Mouse (Mus musculus): ENCODE data around the gene Nipa1. TPM values are rescaled to one million over a fixed set of nuclear protein-coding genes. Genes with fewer than 3 reads are reported as not detected.

Gene Nipa1
- polyA plus RNA-seq, 1 experiment from 2014 or later, result 10.7 TPM

DNA sequence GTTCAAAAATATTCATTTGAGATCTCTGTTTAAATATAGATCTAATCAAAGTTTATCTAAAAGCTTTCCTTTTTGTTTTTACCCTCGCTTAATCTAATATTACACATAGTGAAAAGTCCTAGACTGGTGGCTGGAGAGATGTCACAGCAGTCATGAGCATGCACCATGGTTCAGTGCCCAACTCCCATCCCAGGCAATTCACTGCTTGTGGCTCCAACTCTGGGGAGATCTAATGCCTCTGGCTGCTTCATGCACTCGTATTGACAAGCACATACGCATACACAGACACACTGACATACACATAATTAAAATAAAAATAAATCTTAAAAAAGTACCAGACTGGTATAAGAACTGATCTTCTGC lies 24.5 kb upstream of the Nipa1 start:
- 63% methylated on average over 3 of the region's 3 CpGs for WGBS (ENCODE audit: insufficient replicate concordance)
- Histone ChIP-seq H3K4me1 (ENCODE audit: control insufficient read depth, low read depth, low read length) (peaks cover 31% of the 10 kb centered on the region), H3K4me3 (ENCODE audit: low read depth, low read length) (no peak overlapping the region), H3K27ac (ENCODE audit: low read length) (peak overlapping the region; percentile 65), H3K9me3 (replicated peaks; ENCODE audit: control insufficient read depth, low read length) (no peaks in the 10 kb centered on the region), H3K9ac (ENCODE audit: low read depth, low read length) (no peak overlapping the region), H3K4me2 (ENCODE audit: low read depth, low read length) (no peak overlapping the region), H3K27me3 (ENCODE audit: control insufficient read depth, insufficient read depth, low read depth, low read length) (no peaks in the 10 kb centered on the region), H3K36me3 (ENCODE audit: control insufficient read depth, insufficient read depth) (no peaks in the 10 kb centered on the region)
- peak; percentile 50; the same call in 1 of the 2 replicates for ATAC-seq (ENCODE audit: low read depth)

DNA sequence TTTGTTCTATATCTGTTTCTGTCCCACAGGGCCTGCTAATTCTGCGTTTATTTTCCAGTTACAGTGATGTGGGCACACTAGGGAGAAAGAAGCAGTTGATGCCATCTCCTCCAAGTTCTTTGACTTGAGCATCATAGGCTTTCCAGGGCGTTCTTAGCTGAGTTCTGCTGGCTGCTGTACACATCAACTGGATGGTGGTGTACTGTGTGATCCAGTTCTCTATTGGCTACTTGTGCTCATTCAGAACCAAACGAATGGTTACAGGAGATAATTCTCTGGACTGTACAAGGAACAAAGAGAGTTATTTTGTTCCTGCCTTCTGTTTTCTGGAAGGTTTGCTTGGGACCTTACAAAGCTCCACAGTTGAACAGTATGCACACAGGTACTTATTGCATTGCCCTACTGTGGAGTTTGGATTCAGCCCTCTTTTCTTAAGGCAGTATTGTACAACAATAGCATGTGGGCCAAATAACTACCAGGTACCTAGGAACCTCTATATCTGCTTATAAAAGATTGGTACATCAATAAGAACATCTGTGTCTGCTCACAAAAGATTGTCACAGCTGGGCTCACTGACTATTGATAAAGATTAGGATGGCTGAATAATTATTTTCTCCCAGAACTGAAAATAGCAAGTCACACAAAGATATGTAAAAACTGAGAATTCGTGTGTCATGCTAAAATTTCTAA lies 24.0 kb upstream of the Nipa1 start:
- peaks cover 25% of the 10 kb centered on the region for H3K4me1 ChIP-seq (ENCODE audit: control insufficient read depth, low read depth, low read length)
- peak overlapping the region; percentile 57 for H3K27ac ChIP-seq (ENCODE audit: low read length)
- no peak overlapping the region for H3K9ac ChIP-seq (ENCODE audit: low read depth, low read length)
- 40% methylated on average over 4 of the region's 4 CpGs for whole genome bisulfite sequencing (ENCODE audit: insufficient replicate concordance)
- no peaks in the 10 kb centered on the region for H3K36me3 ChIP-seq (ENCODE audit: control insufficient read depth, insufficient read depth)
- no peaks in the 10 kb centered on the region for H3K27me3 ChIP-seq (ENCODE audit: control insufficient read depth, insufficient read depth, low read depth, low read length)
- no peaks in the 10 kb centered on the region for H3K9me3 ChIP-seq (replicated peaks; ENCODE audit: control insufficient read depth, low read length)
- ATAC-seq (ENCODE audit: low read depth), result peak; percentile 83
- no peak overlapping the region for H3K4me2 ChIP-seq (ENCODE audit: low read depth, low read length)
- no peak overlapping the region for H3K4me3 ChIP-seq (ENCODE audit: low read depth, low read length)

DNA sequence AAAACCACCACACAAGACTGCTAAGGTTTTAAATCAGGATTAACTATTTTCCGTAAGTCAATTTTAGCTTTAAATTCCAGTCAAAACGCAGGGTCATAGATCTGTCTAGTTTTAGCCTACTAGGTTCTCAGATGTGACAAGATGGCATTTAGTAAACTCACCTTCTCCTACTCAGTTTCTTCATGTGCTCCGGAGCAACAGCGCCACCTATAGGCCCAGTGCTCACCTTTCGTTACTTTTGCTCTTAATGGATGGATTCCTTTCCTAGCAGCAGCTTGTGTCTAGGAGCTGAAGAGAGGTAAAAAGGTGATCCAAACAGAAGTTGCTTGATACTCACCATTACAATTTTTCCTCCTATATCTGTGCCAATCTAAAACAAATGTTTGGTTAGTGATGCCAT lies 22.6 kb upstream of the Nipa1 start:
- Histone ChIP-seq H3K9me3 (replicated peaks; ENCODE audit: control insufficient read depth, low read length) (no peaks in the 10 kb centered on the region), H3K27ac (ENCODE audit: low read length) (peak overlapping the region; percentile 33; the same call in 1 of the 2 replicates)
- WGBS (ENCODE audit: insufficient replicate concordance), result 11% methylated on average over 5 of the region's 5 CpGs

DNA sequence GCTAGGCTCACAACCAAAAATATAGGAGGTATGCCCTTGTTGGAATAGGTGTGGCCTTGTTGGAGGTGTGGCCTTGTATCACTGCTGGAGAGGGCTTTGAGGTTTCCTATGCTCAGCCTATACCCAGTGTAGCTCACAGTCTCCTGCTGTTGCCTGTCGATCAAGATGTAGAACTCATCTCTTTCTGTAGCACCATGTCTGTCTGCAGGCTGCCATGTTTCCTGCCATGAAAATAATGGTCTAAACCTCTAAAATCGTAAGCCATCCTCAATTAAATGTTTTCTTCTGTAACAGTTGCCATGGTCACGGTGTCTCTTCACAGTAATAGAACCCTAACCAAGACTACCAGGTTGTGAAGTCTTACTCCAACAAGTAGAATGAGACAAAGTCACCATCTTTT lies 3.8 kb upstream of the Nipa1 start:
- H3K4me2 ChIP-seq (ENCODE audit: low read depth, low read length), result no peak overlapping the region
- no peak overlapping the region for H3K4me3 ChIP-seq (ENCODE audit: low read depth, low read length)
- H3K27ac ChIP-seq (ENCODE audit: low read length), result no peak overlapping the region
- H3K4me1 ChIP-seq (ENCODE audit: control insufficient read depth, low read depth, low read length), result peaks cover 8% of the 10 kb centered on the region
- 69% methylated on average over 3 of the region's 3 CpGs for WGBS (ENCODE audit: insufficient replicate concordance)
- H3K9me3 ChIP-seq (replicated peaks; ENCODE audit: control insufficient read depth, low read length), result no peaks in the 10 kb centered on the region
- H3K9ac ChIP-seq (ENCODE audit: low read depth, low read length), result no peak overlapping the region
- H3K27me3 ChIP-seq (ENCODE audit: control insufficient read depth, insufficient read depth, low read depth, low read length), result no peaks in the 10 kb centered on the region
- no peaks in the 10 kb centered on the region for H3K36me3 ChIP-seq (ENCODE audit: control insufficient read depth, insufficient read depth)
- no peak for ATAC-seq (ENCODE audit: low read depth)

More for the DNA sequence above, 22.6 kb upstream of the Nipa1 start:
- no peaks in the 10 kb centered on the region for H3K27me3 ChIP-seq (ENCODE audit: control insufficient read depth, insufficient read depth, low read depth, low read length)
- H3K9ac ChIP-seq (ENCODE audit: low read depth, low read length), result no peak overlapping the region
- H3K4me1 ChIP-seq (ENCODE audit: control insufficient read depth, low read depth, low read length), result peaks cover 20% of the 10 kb centered on the region
- no peak overlapping the region for H3K4me3 ChIP-seq (ENCODE audit: low read depth, low read length)
- peak; percentile 71 for ATAC-seq (ENCODE audit: low read depth)
- H3K36me3 ChIP-seq (ENCODE audit: control insufficient read depth, insufficient read depth), result no peaks in the 10 kb centered on the region
- no peak overlapping the region for H3K4me2 ChIP-seq (ENCODE audit: low read depth, low read length)

DNA sequence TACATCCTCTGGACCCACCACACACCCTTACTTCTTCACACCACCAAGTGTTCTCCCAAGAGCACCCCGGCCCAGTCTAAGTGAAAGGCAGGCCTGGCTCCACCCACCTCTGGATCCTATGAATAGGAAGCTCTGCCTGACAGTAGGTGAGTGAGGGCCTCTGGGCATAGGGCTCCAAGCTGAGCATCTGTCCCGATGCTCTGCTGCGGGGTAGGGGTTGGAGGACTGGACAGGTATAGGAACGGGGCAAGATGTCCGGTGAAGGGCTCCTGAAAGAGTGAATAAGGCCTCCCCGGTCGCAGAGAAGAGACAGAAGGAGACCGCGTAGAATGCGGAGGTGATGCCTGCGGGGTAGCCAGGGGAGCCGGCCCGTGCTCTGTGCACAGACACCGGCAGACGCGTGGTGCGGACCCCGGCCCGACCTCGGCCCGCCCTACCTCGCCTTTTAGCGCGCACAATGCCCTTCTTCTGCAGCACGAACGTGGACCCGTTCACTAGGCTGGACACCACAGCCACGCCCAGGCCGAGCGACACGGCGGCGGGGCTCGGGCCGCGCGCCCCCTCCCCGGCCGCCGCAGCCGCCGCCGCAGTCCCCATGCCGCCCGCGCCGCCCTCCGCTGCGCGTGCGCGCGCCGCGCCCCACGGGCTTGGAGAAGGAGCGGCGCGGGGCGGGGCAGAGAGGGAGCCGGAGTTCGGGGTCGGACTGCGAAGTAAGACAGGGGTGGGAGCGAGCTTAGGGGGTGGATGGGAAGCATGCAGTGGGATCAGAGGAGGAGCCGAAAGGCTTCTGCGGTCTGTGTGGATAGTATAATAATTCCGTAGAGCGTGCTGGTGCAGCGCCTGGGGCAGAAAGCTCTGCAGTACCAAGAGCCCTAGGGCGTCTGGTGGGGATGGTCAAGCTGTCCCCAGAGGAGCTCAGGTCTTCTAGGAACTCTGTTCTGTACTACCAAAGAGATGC lies 503 bp downstream of the Nipa1 start:
- Histone ChIP-seq H3K4me2 (ENCODE audit: low read depth, low read length) (peak overlapping the region; percentile 86), H3K9ac (ENCODE audit: low read depth, low read length) (peak overlapping the region; percentile 97), H3K27ac (ENCODE audit: low read length) (peak overlapping the region; percentile 96), H3K27me3 (ENCODE audit: control insufficient read depth, insufficient read depth, low read depth, low read length) (no peaks in the 10 kb centered on the region), H3K4me3 (ENCODE audit: low read depth, low read length) (peak overlapping the region; percentile 90), H3K9me3 (replicated peaks; ENCODE audit: control insufficient read depth, low read length) (no peaks in the 10 kb centered on the region), H3K36me3 (ENCODE audit: control insufficient read depth, insufficient read depth) (no peaks in the 10 kb centered on the region), H3K4me1 (ENCODE audit: control insufficient read depth, low read depth, low read length) (peaks cover 29% of the 10 kb centered on the region)
- ATAC-seq (ENCODE audit: low read depth), result peak; percentile 69
- WGBS (ENCODE audit: insufficient replicate concordance), result under 1% methylated on average over 63 of the region's 71 CpGs

DNA sequence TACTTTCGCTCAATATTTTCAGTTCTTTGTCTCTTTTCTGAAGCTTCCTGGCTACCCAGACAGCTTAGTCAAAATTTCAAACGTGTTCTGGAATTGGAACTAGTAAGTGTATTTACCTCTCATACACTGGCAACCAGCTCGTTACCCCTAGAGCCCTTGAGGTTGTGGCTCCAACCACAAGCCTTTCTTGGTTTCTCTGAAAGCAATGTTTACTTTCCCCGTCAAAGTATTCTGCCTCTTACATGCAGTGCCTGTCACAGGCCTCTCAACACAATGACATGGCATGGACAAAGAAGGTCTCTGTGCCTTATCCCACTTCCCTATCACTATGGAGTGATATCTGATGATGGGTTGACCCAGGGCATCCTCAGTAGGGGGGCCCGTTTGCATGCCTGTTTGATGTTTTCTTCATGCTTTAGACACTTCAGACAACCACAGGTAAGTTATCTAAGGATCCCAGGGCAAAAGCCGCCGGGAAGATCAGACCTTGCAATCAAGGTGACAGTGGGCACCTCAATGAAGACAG lies 1.2 kb downstream of the Nipa1 start:
- no peaks in the 10 kb centered on the region for H3K9me3 ChIP-seq (replicated peaks; ENCODE audit: control insufficient read depth, low read length)
- H3K9ac ChIP-seq (ENCODE audit: low read depth, low read length), result peak overlapping the region; percentile 97
- ATAC-seq (ENCODE audit: low read depth), result peak; percentile 3; the same call in 1 of the 2 replicates
- H3K36me3 ChIP-seq (ENCODE audit: control insufficient read depth, insufficient read depth), result no peaks in the 10 kb centered on the region
- peak overlapping the region; percentile 96 for H3K27ac ChIP-seq (ENCODE audit: low read length)
- no peaks in the 10 kb centered on the region for H3K27me3 ChIP-seq (ENCODE audit: control insufficient read depth, insufficient read depth, low read depth, low read length)
- H3K4me3 ChIP-seq (ENCODE audit: low read depth, low read length), result peak overlapping the region; percentile 90
- H3K4me1 ChIP-seq (ENCODE audit: control insufficient read depth, low read depth, low read length), result peaks cover 30% of the 10 kb centered on the region
- H3K4me2 ChIP-seq (ENCODE audit: low read depth, low read length), result peak overlapping the region; percentile 86
- 19% methylated on average over 7 of the region's 7 CpGs for WGBS (ENCODE audit: insufficient replicate concordance)

DNA sequence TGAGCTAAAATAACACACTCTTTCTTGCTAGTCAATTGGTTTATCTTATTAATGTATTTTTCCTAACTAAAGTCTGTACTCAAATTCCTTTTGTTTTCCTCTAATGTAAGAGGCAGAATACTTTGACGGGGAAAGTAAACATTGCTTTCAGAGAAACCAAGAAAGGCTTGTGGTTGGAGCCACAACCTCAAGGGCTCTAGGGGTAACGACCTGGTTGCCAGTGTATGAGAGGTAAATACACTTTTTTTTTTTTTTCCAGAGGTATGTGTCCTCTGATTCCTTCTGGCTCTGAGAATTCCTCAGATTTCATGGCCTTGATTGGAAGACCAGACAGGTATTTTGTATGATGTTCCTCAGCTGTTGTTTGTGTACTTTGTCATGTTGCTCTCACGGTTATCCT lies 2.0 kb downstream of the Nipa1 start:
- Histone ChIP-seq H3K27ac (ENCODE audit: low read length) (peak overlapping the region; percentile 96), H3K27me3 (ENCODE audit: control insufficient read depth, insufficient read depth, low read depth, low read length) (no peaks in the 10 kb centered on the region), H3K9ac (ENCODE audit: low read depth, low read length) (peak overlapping the region; percentile 97), H3K36me3 (ENCODE audit: control insufficient read depth, insufficient read depth) (no peaks in the 10 kb centered on the region), H3K9me3 (replicated peaks; ENCODE audit: control insufficient read depth, low read length) (no peaks in the 10 kb centered on the region), H3K4me3 (ENCODE audit: low read depth, low read length) (peak overlapping the region; percentile 90), H3K4me2 (ENCODE audit: low read depth, low read length) (peak overlapping the region; percentile 86), H3K4me1 (ENCODE audit: control insufficient read depth, low read depth, low read length) (peaks cover 31% of the 10 kb centered on the region)
- no peak for ATAC-seq (ENCODE audit: low read depth)
- 49% methylated on average over 3 of the region's 3 CpGs for WGBS (ENCODE audit: insufficient replicate concordance)

DNA sequence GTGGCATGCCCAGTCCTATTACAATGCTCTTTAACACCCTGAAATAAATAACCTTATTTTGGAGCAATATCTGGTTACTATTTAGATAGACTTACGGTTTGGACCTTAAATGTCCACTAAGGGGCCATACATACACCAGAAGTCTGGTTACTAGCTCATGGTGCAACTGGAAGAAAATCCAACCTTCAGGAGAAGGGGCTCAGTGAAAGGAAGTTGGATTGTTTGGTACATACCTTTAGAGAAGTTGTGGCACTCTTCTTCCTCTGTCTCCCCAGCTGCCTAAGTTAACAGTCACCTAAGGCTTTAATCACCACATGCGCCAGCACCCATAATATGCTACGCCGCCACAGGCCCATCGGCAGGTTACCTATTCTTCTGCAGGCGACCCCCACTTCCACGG lies 3.9 kb downstream of the Nipa1 start:
- H3K27ac ChIP-seq (ENCODE audit: low read length), result peak overlapping the region; percentile 99
- WGBS (ENCODE audit: insufficient replicate concordance), result 74% methylated on average over 7 of the region's 7 CpGs

More for the DNA sequence above, 3.9 kb downstream of the Nipa1 start:
- ATAC-seq (ENCODE audit: low read depth), result no peak
- H3K4me3 ChIP-seq (ENCODE audit: low read depth, low read length), result peak overlapping the region; percentile 34
- H3K4me2 ChIP-seq (ENCODE audit: low read depth, low read length), result peak overlapping the region; percentile 69
- H3K27me3 ChIP-seq (ENCODE audit: control insufficient read depth, insufficient read depth, low read depth, low read length), result no peaks in the 10 kb centered on the region
- H3K9ac ChIP-seq (ENCODE audit: low read depth, low read length), result peak overlapping the region; percentile 65
- H3K36me3 ChIP-seq (ENCODE audit: control insufficient read depth, insufficient read depth), result no peaks in the 10 kb centered on the region
- peaks cover 31% of the 10 kb centered on the region for H3K4me1 ChIP-seq (ENCODE audit: control insufficient read depth, low read depth, low read length)
- H3K9me3 ChIP-seq (replicated peaks; ENCODE audit: control insufficient read depth, low read length), result no peaks in the 10 kb centered on the region

Data from liver, embryonic 16.5 days (tissue).